Mouse (Mus musculus): Measurements from ENCODE around the gene Gm6657. TPM values are rescaled to one million over a fixed set of nuclear protein-coding genes. Genes with fewer than 3 reads are reported as not detected.

The Gm6657 gene
- total RNA-seq (2023): not detected in 4 replicates

DNA sequence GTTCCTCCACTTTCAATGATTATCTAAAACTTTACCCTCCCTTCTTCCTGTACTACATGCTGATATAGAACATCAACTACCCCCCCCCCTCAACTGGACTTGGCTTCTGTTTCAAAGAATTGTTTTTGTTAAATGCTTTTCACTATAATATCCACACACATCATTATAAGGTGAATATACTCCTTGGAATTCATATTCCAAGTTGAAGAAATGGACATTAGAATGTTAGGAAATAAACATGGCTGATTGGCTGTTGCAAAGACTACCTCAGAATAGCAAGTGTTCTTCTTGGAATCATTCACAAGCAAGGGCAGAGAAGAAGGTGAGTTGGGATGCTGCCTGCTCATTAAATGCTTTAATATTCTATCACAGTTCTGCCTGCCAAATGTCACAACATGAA is at the start of gene Gm6657:
Gm6657 (plus strand) TSS at position 301 of the 400 bp plus-strand sequence.

DNA sequence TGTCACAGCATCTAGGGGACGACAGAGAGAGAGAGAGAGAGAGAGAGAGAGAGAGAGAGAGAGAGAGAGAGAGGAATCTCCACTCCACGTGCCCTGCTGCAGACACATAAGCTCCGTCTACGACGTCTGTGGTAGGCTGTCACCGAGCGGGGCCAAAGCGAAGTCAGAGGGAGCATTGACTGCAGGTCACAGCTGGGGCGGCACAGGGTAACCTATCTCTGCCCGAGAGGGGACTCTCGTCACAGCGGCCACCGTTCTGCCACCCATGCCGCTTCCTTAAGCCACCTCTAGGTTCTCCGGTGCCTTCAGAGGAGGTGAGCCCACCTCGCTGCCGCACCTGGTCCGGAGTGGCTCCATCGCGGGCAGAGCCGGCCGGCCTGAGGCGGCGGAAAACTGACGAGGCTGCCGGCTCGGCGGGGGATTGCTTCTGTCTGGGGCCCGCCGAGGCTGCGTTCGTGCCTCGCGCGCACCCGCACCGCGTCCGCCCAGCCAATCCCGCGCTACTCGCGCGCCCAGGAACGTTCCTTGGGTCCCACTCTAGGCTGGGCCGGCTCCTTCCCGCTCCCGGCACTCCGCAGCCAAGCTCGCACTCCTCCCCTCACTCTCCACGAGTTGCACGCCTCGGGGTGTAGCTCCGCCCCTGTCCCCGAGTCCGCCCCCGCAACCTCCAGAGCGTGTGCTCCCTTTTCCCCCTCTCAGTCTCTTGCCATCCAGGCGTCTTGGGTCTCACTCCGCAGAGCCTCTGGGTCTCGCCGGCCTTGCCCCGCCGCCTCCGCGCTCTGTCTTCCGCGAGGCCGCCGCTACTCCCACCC is 31.9 kb downstream of the Gm6657 start, which contains the start of gene Gphn:
Gphn (plus strand) TSS at position 673 of the 812 bp plus-strand sequence.

Other genes with a start within 250 kb of the Gm6657 start
- gene Gphn, start 32.1 kb downstream of the Gm6657 start, total RNA-seq (2023): 12.9 to 17.8 TPM (median 16.1 TPM) in 4 replicates